ENCODE assay signal across 22 mouse cellular contexts in the genomic region with DNA sequence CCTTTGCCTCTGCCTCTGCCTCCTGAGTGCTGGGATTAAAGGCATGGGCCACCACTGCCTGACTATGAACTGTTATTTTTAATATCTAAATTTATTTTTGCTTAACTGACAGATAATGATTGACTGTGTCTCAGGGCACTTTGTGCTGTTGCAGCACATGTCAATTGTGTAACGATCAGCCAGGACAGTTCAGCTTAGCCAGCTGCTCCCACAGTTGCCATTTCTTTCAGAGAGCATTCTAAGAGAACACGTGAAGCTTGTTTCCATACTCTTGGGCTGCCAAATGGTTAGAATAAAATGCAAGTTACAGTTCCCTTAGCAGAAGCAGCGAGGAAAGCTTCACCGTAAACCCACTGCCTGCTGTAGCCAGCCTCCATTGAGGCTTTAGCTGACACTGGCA.
"Had no signal": no experiment of that assay in that cellular context is flagged by ENCODE, and none has a peak within 500 bp of the region (broad histone marks: within the 10 kb centered on the region; RNA-seq: fewer than 3 reads in every experiment).

No protein-coding gene starts in this region.

- H3K27ac ChIP-seq: heart, embryonic 10.5 days; hindbrain, embryonic 10.5 days; hindbrain, embryonic 12.5 days; hindbrain, embryonic 14.5 days; intestine, embryonic 15.5 days; layer of hippocampus, adult 2 months; left cerebral cortex, adult 2 months; limb, embryonic 10.5 days; limb, embryonic 12.5 days; liver, embryonic 13.5 days; liver, embryonic 15.5 days had no signal

- DNase-seq: gastrocnemius, postnatal 10 days; gastrocnemius, postnatal 25 days; heart, adult 18-20 months; heart, postnatal 10 days; heart, postnatal 4 days; kidney, adult 18-20 months; kidney, postnatal 10 days; kidney, postnatal 25 days; kidney, postnatal 4 days; liver, embryonic 13.5 days; liver, postnatal 0 days had no signal

- H3K4me3 ChIP-seq: heart, embryonic 10.5 days; heart, embryonic 12.5 days; hindbrain, embryonic 10.5 days; hindbrain, embryonic 12.5 days; intestine, embryonic 15.5 days; layer of hippocampus, adult 2 months; left cerebral cortex, adult 2 months; limb, embryonic 10.5 days; limb, embryonic 12.5 days; liver, embryonic 13.5 days; liver, embryonic 15.5 days had no signal
